Mouse (Mus musculus): ENCODE results near the gene St6galnac5. TPM values are rescaled to one million over a fixed set of nuclear protein-coding genes. Genes with fewer than 3 reads are reported as not detected.

St6galnac5 gene
- total RNA-seq, 2 experiments from 2014 or later = 147 to 149 TPM

GRCm38 (mm10) chr3:152914376-152914775 is 67.7 kb downstream of the St6galnac5 start:
- no peak for DNase-seq (ENCODE audit: low spot score in 2 of 2)

GRCm38 (mm10) chr3:152913625-152914024 is 68.4 kb downstream of the St6galnac5 start:
- no peak for DNase-seq (ENCODE audit: low spot score in 2 of 2)

- DNase-seq (ENCODE audit: low spot score in 2 of 2) = no peak
Observed at GRCm38 (mm10) chr3:152913150-152913549, 68.9 kb downstream of the St6galnac5 start.

GRCm38 (mm10) chr3:152912216-152913101 is 69.6 kb downstream of the St6galnac5 start:
- no peak for DNase-seq (ENCODE audit: low spot score in 2 of 2)

GRCm38 (mm10) chr3:152911578-152911977 is 70.5 kb downstream of the St6galnac5 start:
- no peak for DNase-seq (ENCODE audit: low spot score in 2 of 2)

GRCm38 (mm10) chr3:152907683-152908082 is 74.4 kb downstream of the St6galnac5 start:
- DNase-seq (ENCODE audit: low spot score in 2 of 2) = no peak

- DNase-seq (ENCODE audit: low spot score in 2 of 2) = no peak
Observed at GRCm38 (mm10) chr3:152907087-152907486, 75.0 kb downstream of the St6galnac5 start.

- no peak for DNase-seq (ENCODE audit: low spot score in 2 of 2)
Observed at GRCm38 (mm10) chr3:152905800-152906199, 76.2 kb downstream of the St6galnac5 start.

GRCm38 (mm10) chr3:152905026-152905425 is 77.0 kb downstream of the St6galnac5 start:
- no peak for DNase-seq (ENCODE audit: low spot score in 2 of 2)

- DNase-seq (ENCODE audit: low spot score in 2 of 2) = no peak
Observed at GRCm38 (mm10) chr3:152898906-152899305, 83.1 kb downstream of the St6galnac5 start.

- DNase-seq (ENCODE audit: low spot score in 2 of 2) = no peak
Observed at GRCm38 (mm10) chr3:152897196-152897595, 84.8 kb downstream of the St6galnac5 start.

GRCm38 (mm10) chr3:152896111-152896510 is 85.9 kb downstream of the St6galnac5 start:
- DNase-seq (ENCODE audit: low spot score in 2 of 2) = no peak

GRCm38 (mm10) chr3:152894935-152895334 is 87.1 kb downstream of the St6galnac5 start:
- DNase-seq (ENCODE audit: low spot score in 2 of 2) = no peak

GRCm38 (mm10) chr3:152888116-152888515 is 93.9 kb downstream of the St6galnac5 start:
- DNase-seq (ENCODE audit: low spot score in 2 of 2) = no peak

GRCm38 (mm10) chr3:152886749-152887148 is 95.3 kb downstream of the St6galnac5 start:
- DNase-seq (ENCODE audit: low spot score in 2 of 2) = no peak

GRCm38 (mm10) chr3:152883556-152883955 is 98.5 kb downstream of the St6galnac5 start:
- DNase-seq (ENCODE audit: low spot score in 2 of 2) = no peak

GRCm38 (mm10) chr3:152881706-152882105 is 100.3 kb downstream of the St6galnac5 start:
- no peak for DNase-seq (ENCODE audit: low spot score in 2 of 2)

GRCm38 (mm10) chr3:152880121-152880835 is 101.8 kb downstream of the St6galnac5 start:
- no peak for DNase-seq (ENCODE audit: low spot score in 2 of 2)

GRCm38 (mm10) chr3:152875723-152876290 is 106.2 kb downstream of the St6galnac5 start:
- no peak for DNase-seq (ENCODE audit: low spot score in 2 of 2)

GRCm38 (mm10) chr3:152874431-152875355 is 107.4 kb downstream of the St6galnac5 start:
- no peak for DNase-seq (ENCODE audit: low spot score in 2 of 2)

- DNase-seq (ENCODE audit: low spot score in 2 of 2) = no peak
Observed at GRCm38 (mm10) chr3:152872596-152872995, 109.5 kb downstream of the St6galnac5 start.
